Mouse (Mus musculus) embryonic fibroblast, embryonic 13.5 days (primary cell): Measurements from ENCODE around the gene 5830473C10Rik. TPM values are rescaled to one million over a fixed set of nuclear protein-coding genes. Genes with fewer than 3 reads are reported as not detected.

Experiments
- H3K27ac ChIP-seq: 2 replicates; pipeline ENCODE4 v1.5.1; 2012; ENCODE audit warnings: low read length, control low read depth, inconsistent platforms; ENCODE audit not compliant: insufficient read depth
- H3K4me1 ChIP-seq: 2 replicates; pipeline ENCODE4 v1.6.1; 2011; ENCODE audit warnings: low read length; ENCODE audit not compliant: control insufficient read depth, insufficient read depth
- H3K4me3 ChIP-seq: 2 replicates; pipeline ENCODE4 v1.5.1; 2011; ENCODE audit warnings: mild to moderate bottlenecking, control low read depth, low read length; ENCODE audit not compliant: insufficient read depth
- CTCF ChIP-seq: IDR thresholded peaks from 2 replicates; pipeline ENCODE4 v1.5.1; 2011; ENCODE audit warnings: mild to moderate bottlenecking, control low read depth, low read length, moderate library complexity, borderline replicate concordance; ENCODE audit not compliant: insufficient read depth
- POLR2A ChIP-seq: IDR thresholded peaks from 2 replicates; pipeline ENCODE4 v1.6.1; 2011; ENCODE audit warnings: low read depth, mild to moderate bottlenecking, control low read depth, low read length, moderate library complexity
- polyA plus RNA-seq: library from polyadenylated mRNA; stranded (reverse); fragments of >200 nt; gene quantifications from 2 replicates; pipeline ENCODE4 v1.2.4, GENCODE M21; 2011; ENCODE audit warnings: low read depth; ENCODE audit not compliant: missing spikeins, insufficient read length

The 5830473C10Rik gene
- polyA plus RNA-seq = not detected in 2 replicates

DNA sequence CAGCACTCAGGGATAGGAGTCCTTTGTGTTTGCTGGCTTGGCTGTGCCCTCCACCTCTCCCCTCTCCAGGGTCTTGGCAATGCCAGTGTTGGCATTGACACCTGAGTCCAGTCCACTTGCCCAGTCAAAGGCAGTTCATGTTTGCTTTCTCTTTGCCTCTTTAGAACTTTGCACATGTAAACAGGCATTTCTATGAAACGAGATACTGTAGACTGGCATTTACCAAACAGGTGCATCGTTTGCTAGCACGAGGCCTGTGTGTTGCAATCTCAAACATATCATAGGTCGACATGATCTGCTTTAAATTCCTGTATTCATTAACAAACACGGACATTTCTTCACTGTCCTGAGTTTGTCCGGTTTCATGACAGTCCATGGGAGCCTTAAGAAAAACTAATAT, at the start of gene 5830473C10Rik:
TSS of gene 5830473C10Rik (plus strand) at position 365 of the 400 bp plus-strand sequence.
- Histone ChIP-seq H3K27ac (no peak within 1 kb of the TSS), H3K4me3 (no peak within 1 kb of the TSS), H3K4me1 (no peaks in the 10 kb centered on the region)
- TF ChIP-seq CTCF = no peak

DNA sequence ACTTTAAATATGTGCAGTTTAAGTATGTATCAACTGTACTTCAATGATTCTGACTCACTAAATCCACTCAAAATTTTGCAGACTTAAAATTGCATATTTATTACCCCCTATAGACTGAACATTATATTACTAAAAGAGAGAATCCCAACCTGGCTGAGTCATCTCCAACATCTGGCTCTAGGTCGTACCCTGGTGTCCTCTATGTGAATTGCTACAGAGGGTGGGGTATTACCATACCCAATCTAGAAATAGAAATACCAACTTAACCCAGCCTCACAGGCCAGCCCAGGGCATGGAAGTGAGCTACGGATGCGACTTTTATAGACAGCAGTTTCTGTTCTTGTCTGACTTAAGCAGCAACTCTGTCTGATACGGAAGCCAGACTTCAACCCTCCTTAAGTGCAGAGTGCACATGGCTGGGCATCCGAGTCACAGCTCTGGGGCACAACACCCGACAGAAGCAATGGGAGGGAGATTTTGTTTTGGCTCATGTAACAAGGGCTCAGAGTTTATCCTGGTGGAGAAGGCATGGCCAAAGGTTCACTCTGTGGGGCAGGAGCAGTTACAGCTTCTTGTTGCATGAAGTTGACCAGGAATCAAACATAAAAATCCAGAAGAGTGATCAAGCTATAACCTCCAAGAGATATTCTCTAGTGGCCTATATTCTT, 48.5 kb upstream of the 5830473C10Rik start:
- Histone ChIP-seq H3K4me1 (no peaks in the 10 kb centered on the region), H3K27ac (no peak overlapping the region), H3K4me3 (no peak overlapping the region)
- TF ChIP-seq POLR2A (no peak), CTCF (no peak)

DNA sequence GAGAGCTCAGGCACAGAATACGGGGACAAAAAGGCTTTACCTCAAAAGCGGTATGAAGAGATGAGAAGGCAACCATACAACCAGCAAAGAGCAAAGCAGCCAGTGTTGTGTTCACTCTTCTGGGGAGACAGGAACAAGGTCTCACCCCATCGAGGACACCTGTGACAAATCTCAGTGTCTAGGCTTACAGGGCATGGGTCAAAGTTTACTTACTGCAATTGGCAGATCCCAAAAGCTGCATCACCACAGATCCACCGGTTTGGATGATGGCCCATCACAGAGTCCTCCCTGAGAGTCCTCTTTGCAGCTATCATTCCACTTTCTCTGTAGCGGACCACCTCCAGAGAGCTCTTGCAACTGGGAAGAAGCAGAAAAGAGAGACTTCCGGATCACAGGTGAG, 45.3 kb upstream of the 5830473C10Rik start:
- no peak for TF ChIP-seq POLR2A
- TF ChIP-seq CTCF = no peak
- H3K4me1 ChIP-seq = no peaks in the 10 kb centered on the region
- H3K4me3 ChIP-seq = no peak overlapping the region
- H3K27ac ChIP-seq = no peak overlapping the region

DNA sequence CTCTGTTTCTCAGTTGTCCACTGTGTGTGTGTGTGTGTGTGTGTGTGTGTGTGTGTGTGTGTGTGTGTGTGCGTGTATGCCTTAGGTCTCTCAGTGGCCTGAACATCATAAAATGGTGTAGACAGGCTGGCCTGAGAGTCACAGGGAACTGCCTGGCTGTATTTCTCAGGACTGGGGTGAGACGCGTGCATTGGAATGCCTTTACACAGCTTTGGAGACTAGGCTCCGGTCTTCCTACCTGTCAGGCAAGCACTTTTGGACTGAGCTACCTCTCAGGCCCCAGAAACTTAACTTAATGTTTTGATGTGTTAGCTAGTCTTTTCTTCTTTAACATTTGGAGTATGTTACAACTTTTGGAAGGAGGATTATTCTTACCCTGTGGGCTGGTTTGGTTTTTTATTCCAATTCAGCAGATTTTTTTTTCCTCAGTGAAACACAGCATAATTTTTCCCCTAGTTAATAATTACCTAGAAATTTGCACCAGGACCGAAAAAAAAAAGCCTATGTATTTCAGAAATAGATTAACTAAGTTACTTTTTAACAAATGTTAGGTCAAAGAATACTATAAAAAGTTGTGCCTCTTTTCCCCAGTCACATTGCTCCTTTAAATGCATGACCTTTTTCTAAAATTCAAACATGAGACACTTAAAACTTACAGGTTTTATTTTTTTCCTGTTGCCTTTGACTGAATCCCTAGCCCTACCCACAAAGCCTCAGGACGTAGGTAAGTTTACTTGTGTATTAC, 42.4 kb upstream of the 5830473C10Rik start, which contains the start of gene Afm:
TSS of gene Afm (plus strand) at position 577 of the 745 bp plus-strand sequence.
- TF ChIP-seq POLR2A (no peak), CTCF (no peak)
- H3K27ac ChIP-seq = no peak within 1 kb of the TSS
- H3K4me3 ChIP-seq = no peak within 1 kb of the TSS
- no peaks in the 10 kb centered on the region for H3K4me1 ChIP-seq

DNA sequence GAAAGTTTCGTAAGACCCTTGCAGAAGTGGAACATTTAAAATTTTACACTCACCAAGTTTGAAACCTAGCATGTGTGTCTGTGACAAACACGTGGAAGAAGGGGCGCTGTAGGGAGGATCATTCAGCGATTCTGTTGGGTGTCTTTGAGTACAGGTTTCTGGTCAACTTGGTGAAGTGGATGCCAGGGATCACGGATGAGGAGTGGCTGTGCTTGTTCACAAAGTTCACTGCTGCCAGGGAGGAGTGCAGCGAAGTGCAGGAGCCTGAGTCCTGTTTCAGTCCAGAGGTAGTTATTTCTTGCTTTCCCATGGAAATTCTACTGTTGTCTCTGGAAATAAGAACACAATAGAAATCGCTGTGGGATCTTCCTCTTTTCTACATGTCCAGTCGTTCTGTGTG, 9.7 kb upstream of the 5830473C10Rik start:
- no peaks in the 10 kb centered on the region for H3K4me1 ChIP-seq
- no peak overlapping the region for H3K4me3 ChIP-seq
- no peak overlapping the region for H3K27ac ChIP-seq
- TF ChIP-seq CTCF (no peak), POLR2A (no peak)

DNA sequence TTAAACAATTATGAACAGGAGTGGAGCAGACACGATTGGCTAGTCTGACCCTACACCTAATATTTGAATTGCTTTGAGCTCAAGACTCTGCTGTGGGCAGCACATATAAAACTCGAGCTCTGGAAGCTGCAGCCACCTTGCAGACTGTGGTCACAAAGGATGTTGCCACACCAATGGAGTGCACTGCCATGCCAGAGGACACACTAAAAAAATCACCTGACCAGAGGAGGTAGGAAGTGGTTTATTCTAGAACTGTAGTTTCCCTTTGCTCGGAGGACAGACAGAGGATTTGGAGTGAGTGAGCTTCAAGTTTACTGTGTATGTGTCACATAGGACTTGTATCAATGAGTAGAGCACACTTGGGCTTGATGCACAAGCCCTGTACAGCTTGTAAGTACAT, 4.9 kb upstream of the 5830473C10Rik start:
- H3K4me1 ChIP-seq = no peaks in the 10 kb centered on the region
- no peak for TF ChIP-seq POLR2A
- no peak for TF ChIP-seq CTCF
- H3K4me3 ChIP-seq = no peak overlapping the region
- no peak overlapping the region for H3K27ac ChIP-seq

DNA sequence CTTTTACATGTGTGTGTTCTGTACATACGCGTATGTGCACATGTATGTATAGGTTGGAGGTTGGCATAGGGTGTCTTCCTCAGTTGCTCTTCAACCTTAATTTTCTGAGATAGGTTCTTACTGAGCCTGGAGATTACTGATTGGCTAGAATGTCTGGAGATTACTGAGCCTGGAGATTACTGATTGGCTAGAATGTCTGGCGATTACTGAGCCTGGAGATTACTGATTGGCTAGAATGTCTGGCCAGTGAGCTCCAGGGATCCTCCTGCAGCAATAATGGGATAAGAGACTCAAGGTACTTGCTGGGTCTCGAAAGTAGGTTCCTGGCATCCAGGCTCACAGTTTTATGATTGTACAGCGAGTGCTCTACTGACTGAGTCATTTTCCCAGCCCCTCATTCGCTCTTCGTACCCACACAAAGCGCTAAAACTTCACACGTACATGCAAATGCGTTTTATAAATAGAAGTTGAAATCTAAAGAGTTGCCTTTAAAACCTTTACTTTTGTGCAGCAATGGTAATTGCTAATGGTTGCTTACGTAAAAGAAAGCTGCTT, 891 bp downstream of the 5830473C10Rik start:
- H3K27ac ChIP-seq = no peak overlapping the region
- H3K4me3 ChIP-seq = no peak overlapping the region
- no peak for TF ChIP-seq POLR2A
- H3K4me1 ChIP-seq = no peaks in the 10 kb centered on the region

DNA sequence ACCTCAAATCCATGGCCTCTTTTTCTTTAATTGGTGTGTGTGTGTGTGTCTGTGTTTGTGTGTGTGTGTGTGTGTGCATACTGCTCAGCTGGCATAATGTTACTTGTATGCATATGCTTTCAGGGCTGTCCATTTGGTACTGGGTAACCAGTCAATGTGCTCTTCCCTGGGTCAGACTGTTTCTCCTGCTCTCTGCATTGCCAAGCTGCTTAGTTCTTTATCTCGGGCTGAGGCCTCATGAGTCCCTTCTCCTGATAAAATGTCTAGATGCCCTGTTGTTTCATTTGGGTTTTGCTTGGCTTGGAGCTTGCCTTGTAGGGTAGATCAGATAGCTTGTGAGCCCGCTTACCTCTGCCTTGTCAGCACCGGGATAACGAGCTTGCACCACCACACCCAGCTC, 2.0 kb downstream of the 5830473C10Rik start:
- H3K27ac ChIP-seq = no peak overlapping the region
- no peak overlapping the region for H3K4me3 ChIP-seq
- TF ChIP-seq CTCF (no peak), POLR2A (no peak)
- no peaks in the 10 kb centered on the region for H3K4me1 ChIP-seq

DNA sequence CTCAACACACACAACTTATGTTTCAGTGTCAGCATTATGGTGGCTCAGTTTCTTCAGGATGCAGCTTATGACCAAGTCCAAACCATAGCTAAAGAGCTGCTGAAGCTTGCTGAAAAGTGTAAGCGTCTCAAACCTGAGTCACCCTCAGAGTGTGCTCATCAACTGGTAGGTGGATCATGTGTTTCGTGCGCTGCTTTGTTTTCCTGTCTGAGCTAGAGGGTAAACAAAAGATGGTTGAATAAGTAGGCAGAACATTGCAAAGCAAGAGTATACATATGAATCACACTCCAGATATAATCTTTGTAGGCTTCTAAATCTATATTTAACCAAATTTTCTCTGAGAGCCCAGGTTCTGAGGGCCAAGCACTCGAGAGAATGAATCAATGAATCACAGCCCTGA, 3.3 kb downstream of the 5830473C10Rik start:
- no peaks in the 10 kb centered on the region for H3K4me1 ChIP-seq
- no peak overlapping the region for H3K27ac ChIP-seq
- H3K4me3 ChIP-seq = no peak overlapping the region
- TF ChIP-seq CTCF (no peak), POLR2A (no peak)

DNA sequence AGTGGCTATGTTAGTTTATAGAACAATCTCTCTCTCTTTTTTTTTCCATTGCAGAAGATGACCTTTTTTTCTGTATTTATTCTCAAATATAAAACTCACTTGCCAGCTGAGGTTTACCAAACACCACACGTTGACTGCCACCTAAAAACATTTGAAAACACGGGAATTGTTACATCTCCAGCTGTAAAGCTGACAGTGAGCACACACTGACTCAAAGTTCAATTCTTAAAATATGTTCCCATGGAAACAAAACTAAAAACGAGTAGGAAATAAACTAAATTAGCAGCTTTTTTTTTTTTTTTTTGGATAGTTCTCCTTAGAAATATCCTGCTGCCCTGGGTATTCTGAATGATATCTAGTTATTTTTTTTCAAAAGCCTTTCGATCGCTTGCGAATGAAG, 4.3 kb downstream of the 5830473C10Rik start:
- TF ChIP-seq CTCF (no peak), POLR2A (no peak)
- H3K4me1 ChIP-seq = no peaks in the 10 kb centered on the region
- no peak overlapping the region for H3K4me3 ChIP-seq
- no peak overlapping the region for H3K27ac ChIP-seq
